Mouse (Mus musculus) midbrain, postnatal 0 days (tissue): ENCODE measurements around the gene Apaf1. TPM values are rescaled to one million over a fixed set of nuclear protein-coding genes. Genes with fewer than 3 reads are reported as not detected.

ENCODE experiments used
- ATAC-seq: fragments of 200-750 bp; cut with Nextera tagmentation; 2 replicates; pipeline ENCODE4 v1.8.0; 2017; ENCODE audit warnings: moderate number of reproducible peaks, mild to moderate bottlenecking, moderate TSS enrichment, moderate library complexity; ENCODE audit not compliant: low FRiP score
- DNase-seq: peaks from one replicate; pipeline ENCODE4 v3.0.0-alpha.2; 2015; ENCODE audit warnings: low spot score
- H3K27ac ChIP-seq: fragments of 300-500 bp; sonication (generic); 2 replicates; pipeline ENCODE4 v1.5.1; 2014; ENCODE audit warnings: low read depth, mild to moderate bottlenecking, low read length, mixed read lengths
- H3K27me3 ChIP-seq: fragments of 300-500 bp; sonication (generic); 2 replicates; pipeline ENCODE4 v1.6.1; 2014; ENCODE audit warnings: low read length, control low read depth, mixed read lengths; ENCODE audit not compliant: insufficient read depth
- H3K36me3 ChIP-seq: fragments of 300-500 bp; sonication (generic); 2 replicates; pipeline ENCODE4 v1.6.1; 2014; ENCODE audit warnings: low read length, control low read depth, mixed read lengths; ENCODE audit not compliant: insufficient read depth
- H3K4me1 ChIP-seq: fragments of 300-500 bp; sonication (generic); 2 replicates; pipeline ENCODE4 v1.6.1; 2014; ENCODE audit warnings: mild to moderate bottlenecking, control low read depth, antibody characterized with exemption, low read length, mixed read lengths; ENCODE audit not compliant: insufficient read depth
- H3K4me2 ChIP-seq: fragments of 300-500 bp; sonication (generic); 2 replicates; pipeline ENCODE4 v1.6.1; 2014; ENCODE audit warnings: low read depth, mild to moderate bottlenecking, low read length, mixed read lengths; ENCODE audit not compliant: poor library complexity, severe bottlenecking
- H3K4me3 ChIP-seq: fragments of 300-500 bp; sonication (generic); 2 replicates; pipeline ENCODE4 v1.5.1; 2014; ENCODE audit warnings: low read depth, mild to moderate bottlenecking, low read length, moderate library complexity
- H3K9ac ChIP-seq: fragments of 300-500 bp; sonication (generic); replicated peaks from 2 replicates; pipeline ENCODE4 v1.6.1; 2014; ENCODE audit warnings: mild to moderate bottlenecking, low read length, moderate library complexity, mixed read lengths; ENCODE audit not compliant: poor library complexity, severe bottlenecking
- H3K9me3 ChIP-seq: fragments of 300-500 bp; sonication (generic); 2 replicates; pipeline ENCODE4 v1.6.1; 2016; ENCODE audit warnings: low read length, control low read depth
- CTCF ChIP-seq: IDR thresholded peaks from 2 replicates; pipeline ENCODE4 v1.5.1; 2016; ENCODE audit warnings: antibody characterized with exemption, mild to moderate bottlenecking
- WGBS: fragments of 180-500 bp; shearing (Covaris S2); extraction: QIAGEN DNeasy Blood & Tissue Kit; methylation state at CpG from one replicate; pipeline ENCODE4 v1.1.7; 2014; 5-methylcytosine and 5-hydroxymethylcytosine counted together
- polyA plus RNA-seq: library from polyadenylated mRNA; unstranded; fragments of >200 nt; fragmentation: Nextera tagmentation; extraction: Ambion mirVana; gene quantifications from 2 replicates; pipeline ENCODE4 v1.2.1, GENCODE M21; 2015
- total RNA-seq: library from RNA; depleted of rRNA; stranded (reverse); fragments of >200 nt; gene quantifications from 2 replicates; pipeline ENCODE4 v1.2.3, GENCODE M21; 2014

Apaf1 gene
- total and polyA plus RNA-seq, 2 experiments from 2014 or later, result 16.4 to 29.5 TPM

DNA sequence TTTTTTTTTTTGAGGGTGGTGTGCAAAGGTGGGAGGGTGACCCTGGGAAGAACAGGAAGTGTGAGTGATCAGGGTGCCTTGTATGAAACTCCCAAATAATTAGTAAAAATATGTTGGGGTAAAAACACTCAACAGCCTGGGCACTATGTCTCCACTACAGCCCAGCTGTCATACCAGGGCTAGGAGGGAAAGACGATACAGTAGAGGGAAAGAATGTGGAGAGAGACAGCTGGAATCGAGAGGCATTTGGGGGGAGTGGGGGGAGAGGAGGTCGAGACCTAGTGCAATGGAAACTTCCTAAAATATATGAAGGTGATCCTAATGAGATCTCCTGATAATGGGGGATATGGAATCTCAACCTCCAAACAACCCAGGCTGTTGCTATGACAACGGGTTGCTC lies 27.3 kb upstream of the Apaf1 start:
- DNase-seq (no peak), ATAC-seq (no peak)
- no peak for TF ChIP-seq CTCF
- no peak overlapping the region for H3K27ac ChIP-seq
- no peaks in the 10 kb centered on the region for H3K9me3 ChIP-seq
- no peak overlapping the region for H3K4me2 ChIP-seq
- H3K9ac ChIP-seq, result no peak overlapping the region
- H3K4me1 ChIP-seq, result no peaks in the 10 kb centered on the region
- WGBS, result 78% methylated on average over 4 of the region's 4 CpGs
- H3K36me3 ChIP-seq, result peaks cover 15% of the 10 kb centered on the region
- no peaks in the 10 kb centered on the region for H3K27me3 ChIP-seq
- no peak overlapping the region for H3K4me3 ChIP-seq

DNA sequence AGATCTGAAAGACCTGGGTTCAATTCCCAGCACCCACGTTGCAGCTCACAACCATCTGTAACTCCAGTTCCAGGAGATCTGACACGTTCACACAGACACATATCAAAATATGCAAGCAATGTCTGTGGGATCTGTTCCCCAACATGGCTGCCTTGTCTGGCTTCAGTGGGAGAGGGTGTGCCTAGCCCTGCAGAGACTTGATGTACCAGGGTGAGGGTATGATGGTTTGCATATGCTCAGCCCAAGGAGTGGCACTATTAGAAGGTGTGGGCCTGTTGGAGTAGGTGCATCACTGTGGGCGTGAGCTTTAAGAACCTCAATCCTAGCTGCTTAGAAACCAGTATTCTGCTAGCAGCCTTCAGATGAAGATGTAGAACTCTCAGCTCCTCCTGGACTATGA lies 23.4 kb upstream of the Apaf1 start:
- ATAC-seq (no peak), DNase-seq (no peak)
- no peaks in the 10 kb centered on the region for H3K27me3 ChIP-seq
- peaks cover 6% of the 10 kb centered on the region for H3K36me3 ChIP-seq
- no peak for TF ChIP-seq CTCF
- no peak overlapping the region for H3K4me2 ChIP-seq
- H3K4me1 ChIP-seq, result no peaks in the 10 kb centered on the region
- H3K9me3 ChIP-seq, result no peaks in the 10 kb centered on the region
- no peak overlapping the region for H3K27ac ChIP-seq
- no peak overlapping the region for H3K9ac ChIP-seq
- 86% methylated on average over 3 of the region's 3 CpGs for WGBS
- no peak overlapping the region for H3K4me3 ChIP-seq

DNA sequence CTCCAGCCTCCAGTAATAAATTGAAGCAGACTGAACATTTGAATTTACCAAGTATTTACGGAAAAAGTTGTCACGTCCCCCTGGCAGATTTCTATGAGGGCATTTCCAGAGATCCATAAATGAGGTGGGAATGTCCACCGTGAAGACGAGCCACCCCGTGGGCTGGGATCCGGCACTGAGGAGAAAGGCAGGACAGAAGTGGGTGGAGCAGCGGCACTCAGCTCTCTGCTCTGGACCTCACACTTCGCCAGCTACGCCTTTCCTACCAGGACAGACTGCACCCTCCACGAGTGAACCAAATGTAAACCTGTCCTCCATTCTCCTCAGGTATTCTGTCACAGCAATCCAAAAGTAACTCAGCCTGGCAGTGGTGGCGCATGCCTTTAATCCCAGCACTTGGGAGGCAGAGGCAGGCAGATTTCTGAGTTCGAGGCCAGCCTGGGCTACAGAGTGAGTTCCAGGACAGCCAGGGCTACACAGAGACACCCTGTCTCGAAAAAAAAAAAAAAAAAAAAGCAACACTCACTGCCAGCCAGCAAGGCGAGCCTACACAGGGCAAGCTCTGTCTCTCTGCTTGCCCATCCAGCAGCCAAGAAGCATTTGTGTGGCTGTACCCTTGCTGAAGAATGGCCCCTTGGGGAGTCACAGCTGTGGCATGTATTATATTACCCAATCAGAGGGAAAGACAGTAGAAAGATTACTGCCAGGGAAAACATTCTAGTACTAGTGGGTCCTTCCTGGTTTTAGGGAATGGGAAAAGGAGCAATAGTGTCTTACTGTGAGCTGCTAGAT lies 20.4 kb upstream of the Apaf1 start:
- no peak overlapping the region for H3K4me2 ChIP-seq
- H3K4me3 ChIP-seq, result no peak overlapping the region
- no peak overlapping the region for H3K27ac ChIP-seq
- ATAC-seq, result no peak
- WGBS, result 93% methylated on average over 14 of the region's 14 CpGs
- TF ChIP-seq CTCF, result no peak
- H3K9ac ChIP-seq, result no peak overlapping the region
- H3K36me3 ChIP-seq, result peaks cover 6% of the 10 kb centered on the region
- H3K27me3 ChIP-seq, result no peaks in the 10 kb centered on the region
- DNase-seq, result no peak
- H3K9me3 ChIP-seq, result no peaks in the 10 kb centered on the region
- H3K4me1 ChIP-seq, result no peaks in the 10 kb centered on the region

DNA sequence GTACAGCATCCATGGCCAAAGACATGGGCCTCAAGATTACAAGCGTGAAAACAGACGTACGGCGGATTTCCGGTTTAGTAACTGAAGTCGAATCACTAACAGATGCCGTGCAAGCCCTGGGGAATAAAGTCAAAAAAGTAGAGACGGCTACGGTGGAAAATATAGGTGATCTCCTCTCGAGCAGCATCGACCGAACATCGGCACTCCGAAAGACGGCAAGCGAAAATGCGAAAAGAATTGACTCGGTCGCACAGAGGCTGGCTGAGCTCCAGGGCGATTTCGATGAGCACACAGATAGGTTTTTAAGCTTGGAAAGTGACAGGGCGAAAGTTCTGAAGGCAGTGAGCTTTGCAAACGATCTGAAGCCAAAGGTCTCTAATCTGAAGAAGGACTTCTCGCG lies 19.4 kb upstream of the Apaf1 start:
- ATAC-seq (no peak), DNase-seq (no peak)
- H3K9me3 ChIP-seq, result no peaks in the 10 kb centered on the region
- TF ChIP-seq CTCF, result no peak
- no peak overlapping the region for H3K9ac ChIP-seq
- no peaks in the 10 kb centered on the region for H3K27me3 ChIP-seq
- no peak overlapping the region for H3K4me3 ChIP-seq
- WGBS, result 96% methylated on average over 25 of the region's 25 CpGs
- H3K4me1 ChIP-seq, result no peaks in the 10 kb centered on the region
- H3K27ac ChIP-seq, result no peak overlapping the region
- no peak overlapping the region for H3K4me2 ChIP-seq
- peaks cover 6% of the 10 kb centered on the region for H3K36me3 ChIP-seq

DNA sequence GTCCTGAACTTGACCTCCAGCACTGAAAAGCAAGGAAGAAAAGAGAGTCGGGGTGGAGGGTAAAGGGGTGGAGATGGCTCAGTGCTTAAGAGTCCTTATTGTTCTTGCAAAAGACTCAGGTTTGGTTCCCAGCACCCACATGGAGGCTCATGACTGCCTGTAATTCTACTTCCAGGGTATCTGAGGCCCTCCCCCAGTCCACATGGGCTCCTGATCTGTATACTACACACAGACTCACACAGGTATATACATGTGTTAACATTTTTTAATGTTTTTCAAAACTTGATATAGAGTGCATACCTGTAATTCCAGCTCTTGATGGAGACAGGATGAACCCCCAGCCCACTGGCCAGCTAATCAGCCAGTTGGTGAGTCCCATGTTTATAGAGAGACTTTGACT lies 17.5 kb upstream of the Apaf1 start:
- H3K27me3 ChIP-seq, result no peaks in the 10 kb centered on the region
- H3K27ac ChIP-seq, result no peak overlapping the region
- ATAC-seq, result no peak
- H3K4me1 ChIP-seq, result no peaks in the 10 kb centered on the region
- peaks cover 12% of the 10 kb centered on the region for H3K36me3 ChIP-seq
- no peaks in the 10 kb centered on the region for H3K9me3 ChIP-seq
- no peak overlapping the region for H3K4me3 ChIP-seq
- H3K4me2 ChIP-seq, result no peak overlapping the region
- TF ChIP-seq CTCF, result no peak
- DNase-seq, result no peak
- 87% methylated on average over 1 of the region's 1 CpGs for WGBS
- H3K9ac ChIP-seq, result no peak overlapping the region

DNA sequence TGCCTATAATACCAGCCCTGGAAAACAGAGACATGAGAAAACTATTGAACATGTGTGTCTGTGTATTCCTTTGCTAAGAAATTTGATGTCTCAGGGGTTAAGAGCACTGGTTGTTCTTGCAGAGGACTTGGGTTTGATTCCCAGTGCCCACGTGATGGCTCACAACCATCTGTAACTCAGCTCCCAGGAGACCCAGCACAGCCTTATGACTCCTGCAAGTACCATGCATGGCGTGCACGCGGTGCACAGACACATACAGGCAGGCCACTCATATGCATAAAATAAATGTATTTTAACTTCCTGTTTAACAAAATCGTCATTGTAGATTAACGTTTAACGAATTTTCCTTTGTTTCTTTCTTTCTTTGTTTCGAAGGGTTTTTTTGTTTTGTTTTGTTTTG lies 15.5 kb upstream of the Apaf1 start:
- peaks cover 15% of the 10 kb centered on the region for H3K36me3 ChIP-seq
- no peak overlapping the region for H3K9ac ChIP-seq
- WGBS, result 92% methylated on average over 8 of the region's 8 CpGs
- H3K27me3 ChIP-seq, result no peaks in the 10 kb centered on the region
- no peak for ATAC-seq
- no peak for DNase-seq
- no peaks in the 10 kb centered on the region for H3K9me3 ChIP-seq
- no peak for TF ChIP-seq CTCF
- H3K4me2 ChIP-seq, result no peak overlapping the region
- H3K27ac ChIP-seq, result no peak overlapping the region
- H3K4me3 ChIP-seq, result no peak overlapping the region
- no peaks in the 10 kb centered on the region for H3K4me1 ChIP-seq
